Mouse (Mus musculus) erythroblast, embryonic 14.5 days (primary cell): ENCODE data around the gene Gm14401.
"Not testable (repeated sequence)": the region's sequence is repeated elsewhere in the genome, so short reads cannot be mapped to it uniquely, and the experiment has no call there.

Source experiments
- GATA1 ChIP-seq: IDR thresholded peaks from 2 replicates; pipeline ENCODE4 v1.6.1; 2012; ENCODE audit warnings: low read length, inconsistent platforms, mixed read lengths
- TAL1 ChIP-seq: IDR thresholded peaks from 3 replicates; pipeline ENCODE4 v1.6.1; 2012; ENCODE audit warnings: low read length, inconsistent platforms, mixed read lengths

DNA sequence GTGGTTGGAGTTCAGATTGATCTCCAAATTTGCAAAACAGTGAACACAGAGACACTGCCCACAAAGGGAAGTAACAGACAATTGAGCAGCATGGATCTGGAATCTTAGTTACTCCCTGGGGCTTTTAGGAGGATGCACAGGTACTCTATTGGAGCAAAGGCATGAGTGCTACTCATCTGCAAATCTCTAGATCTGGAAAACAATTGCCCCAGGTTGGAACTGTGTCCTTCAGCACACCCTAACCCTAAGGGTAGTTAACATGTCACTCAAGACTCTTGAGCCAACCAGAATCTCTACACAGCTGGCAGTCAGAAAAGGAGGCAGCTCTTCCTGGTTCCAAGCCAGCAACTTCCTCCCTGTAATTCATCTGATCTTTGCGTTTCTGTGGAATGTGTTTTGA, 5.7 kb downstream of the Gm14401 start:
- not testable (repeated sequence) for TF ChIP-seq GATA1, TAL1
